Mouse (Mus musculus): ENCODE data around the gene Rapgef4. TPM values are rescaled to one million over a fixed set of nuclear protein-coding genes. Genes with fewer than 3 reads are reported as not detected.

Gene Rapgef4
- polyA plus RNA-seq, 1 experiment: 1.5 TPM

DNA sequence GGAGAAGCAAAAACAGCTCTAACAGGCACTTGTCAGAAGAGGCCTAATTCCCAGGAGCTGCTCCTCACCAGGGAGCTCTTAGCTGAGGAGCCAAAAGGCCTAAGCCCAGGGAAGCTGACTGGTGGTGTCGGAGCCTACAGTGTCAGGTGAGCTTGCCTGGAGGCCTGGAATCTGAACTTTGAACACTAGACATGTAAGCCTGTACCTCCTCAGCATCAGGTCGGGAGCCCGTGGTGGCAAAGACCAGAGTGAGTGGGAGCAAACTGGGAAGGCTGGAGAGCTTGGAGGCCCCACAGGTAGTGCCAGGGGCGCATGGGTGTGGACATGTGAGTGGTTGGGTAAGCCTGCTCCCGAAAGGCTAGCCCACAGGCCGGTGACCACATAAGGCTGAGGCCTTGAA is 266.8 kb downstream of the Rapgef4 start:
- Histone ChIP-seq H3K4me1 (ENCODE audit: control insufficient read depth, insufficient read depth, insufficient read length, low read length) (no peaks in the 10 kb centered on the region), H3K4me3 (ENCODE audit: insufficient read depth, low read depth, low read length) (no peak overlapping the region), H3K27ac (replicated peaks; ENCODE audit: low read depth, low read length) (no peak overlapping the region)

GRCm38 (mm10) chr2:72252510-72253505 is 271.8 kb downstream of the Rapgef4 start:
- Histone ChIP-seq H3K27ac (replicated peaks; ENCODE audit: low read depth, low read length) (no peak overlapping the region), H3K4me1 (ENCODE audit: control insufficient read depth, insufficient read depth, insufficient read length, low read length) (no peaks in the 10 kb centered on the region), H3K4me3 (ENCODE audit: insufficient read depth, low read depth, low read length) (no peak overlapping the region)

GRCm38 (mm10) chr2:72253882-72254281 is 272.8 kb downstream of the Rapgef4 start:
- Histone ChIP-seq H3K4me1 (ENCODE audit: control insufficient read depth, insufficient read depth, insufficient read length, low read length) (no peaks in the 10 kb centered on the region), H3K27ac (replicated peaks; ENCODE audit: low read depth, low read length) (no peak overlapping the region), H3K4me3 (ENCODE audit: insufficient read depth, low read depth, low read length) (no peak overlapping the region)

DNA sequence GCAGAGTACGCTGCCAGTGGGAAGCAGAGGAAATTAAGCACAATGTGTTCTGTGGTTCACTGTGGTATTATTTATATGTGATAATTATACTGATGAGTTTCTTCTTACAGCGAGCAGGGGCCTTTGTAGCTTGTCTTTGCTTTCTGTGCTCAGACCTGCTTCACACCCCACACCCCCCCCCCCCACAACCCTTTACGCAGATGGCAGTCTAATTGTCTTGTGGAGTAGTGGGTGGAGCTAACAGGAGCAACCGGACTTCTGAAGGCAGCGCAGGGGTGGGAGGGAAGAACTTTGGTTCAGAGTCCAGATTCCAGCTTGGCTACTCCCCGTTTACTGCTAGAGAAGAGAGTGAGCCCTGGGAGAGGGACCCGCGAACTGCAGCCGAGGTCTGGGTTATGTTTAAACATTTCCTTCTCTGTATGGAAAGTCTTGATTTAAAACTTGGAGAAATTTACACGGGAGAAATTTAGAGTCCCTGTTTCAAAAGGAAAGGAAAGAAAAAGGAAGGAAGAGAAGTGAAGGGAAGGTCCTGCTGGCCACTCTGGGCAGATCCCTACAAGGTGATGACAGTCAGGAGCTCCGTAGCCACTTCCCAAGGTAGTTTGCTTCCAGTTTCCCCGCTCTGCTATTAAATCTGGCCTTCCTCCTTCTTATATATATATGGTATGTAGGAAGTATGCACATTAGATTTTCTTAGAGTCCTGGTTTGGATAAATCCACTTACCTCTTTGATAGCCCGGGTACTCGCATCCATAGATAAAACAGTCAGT is 274.0 kb downstream of the Rapgef4 start:
- H3K27ac ChIP-seq (replicated peaks; ENCODE audit: low read depth, low read length): no peak overlapping the region
- no peaks in the 10 kb centered on the region for H3K4me1 ChIP-seq (ENCODE audit: control insufficient read depth, insufficient read depth, insufficient read length, low read length)
- no peak overlapping the region for H3K4me3 ChIP-seq (ENCODE audit: insufficient read depth, low read depth, low read length)

GRCm38 (mm10) chr2:72260704-72261103 is 279.7 kb downstream of the Rapgef4 start:
- no peaks in the 10 kb centered on the region for H3K4me1 ChIP-seq (ENCODE audit: control insufficient read depth, insufficient read depth, insufficient read length, low read length)
- H3K4me3 ChIP-seq (ENCODE audit: insufficient read depth, low read depth, low read length): no peak overlapping the region
- no peak overlapping the region for H3K27ac ChIP-seq (replicated peaks; ENCODE audit: low read depth, low read length)

DNA sequence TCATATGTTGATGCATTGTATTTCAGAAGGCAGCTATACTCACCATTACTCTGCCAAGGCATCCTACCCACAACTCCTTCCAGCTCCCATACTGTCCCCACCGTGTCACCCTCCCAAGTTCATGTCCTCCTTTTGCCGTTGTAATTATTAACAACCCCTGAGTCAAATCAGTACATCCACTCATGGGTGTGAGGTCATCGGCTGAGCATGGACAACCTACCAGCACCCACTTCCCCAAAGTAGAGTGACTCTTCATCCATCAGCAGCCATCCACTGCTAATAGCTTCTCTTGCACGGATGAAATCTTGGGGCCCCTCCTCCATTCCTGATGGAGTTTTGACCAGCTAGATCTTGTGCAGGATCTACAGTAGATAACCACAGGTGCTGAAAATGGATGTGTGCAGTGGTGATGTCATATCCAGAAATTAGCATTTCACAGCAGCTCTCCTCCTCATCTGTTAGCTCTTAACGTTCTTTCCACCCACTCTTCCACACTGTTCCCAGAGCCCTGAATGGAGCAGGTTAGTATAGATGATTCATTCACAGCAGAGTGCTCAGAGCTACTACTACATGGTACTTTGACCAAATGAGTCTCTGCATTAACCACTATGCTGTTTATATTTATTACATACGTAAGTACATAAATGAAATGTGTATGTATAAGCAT is 281.9 kb downstream of the Rapgef4 start:
- Histone ChIP-seq H3K4me1 (ENCODE audit: control insufficient read depth, insufficient read depth, insufficient read length, low read length) (no peaks in the 10 kb centered on the region), H3K27ac (replicated peaks; ENCODE audit: low read depth, low read length) (no peak overlapping the region), H3K4me3 (ENCODE audit: insufficient read depth, low read depth, low read length) (no peak overlapping the region)

GRCm38 (mm10) chr2:72267390-72267789 is 286.4 kb downstream of the Rapgef4 start:
- H3K27ac ChIP-seq (replicated peaks; ENCODE audit: low read depth, low read length): no peak overlapping the region
- H3K4me1 ChIP-seq (ENCODE audit: control insufficient read depth, insufficient read depth, insufficient read length, low read length): no peaks in the 10 kb centered on the region
- no peak overlapping the region for H3K4me3 ChIP-seq (ENCODE audit: insufficient read depth, low read depth, low read length)

DNA sequence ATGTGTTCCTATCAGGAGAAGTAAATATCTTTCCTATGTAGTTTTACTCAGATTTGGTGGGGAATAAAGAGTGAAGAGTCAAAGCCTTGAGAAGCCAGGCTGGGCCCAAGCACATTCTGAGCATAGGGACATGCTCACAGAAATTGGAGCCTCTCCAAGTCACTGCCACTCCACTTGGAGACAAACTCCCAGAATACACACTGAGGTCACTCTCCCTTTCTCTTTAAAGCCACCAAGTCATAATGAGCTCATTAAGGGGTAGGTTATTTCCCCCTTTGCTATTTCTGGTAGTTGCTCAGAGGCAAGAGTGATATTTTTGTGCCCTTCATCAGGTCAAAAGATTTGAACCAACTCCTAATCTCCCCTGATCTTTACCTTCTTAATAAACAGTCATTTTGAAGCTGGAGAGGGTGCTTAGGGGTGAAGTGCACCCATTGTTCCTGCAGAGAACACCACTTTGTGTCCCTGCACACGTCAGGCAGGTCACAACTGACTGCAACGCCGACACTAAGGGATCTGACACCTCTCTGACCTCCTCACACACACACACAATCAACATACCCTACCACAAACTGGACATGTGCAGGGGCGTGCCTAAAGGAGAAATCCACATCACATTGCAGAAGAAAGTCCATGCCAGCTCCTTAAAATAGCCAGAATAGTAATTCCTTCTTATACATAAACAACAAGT is 288.8 kb downstream of the Rapgef4 start:
- Histone ChIP-seq H3K27ac (replicated peaks; ENCODE audit: low read depth, low read length) (no peak overlapping the region), H3K4me3 (ENCODE audit: insufficient read depth, low read depth, low read length) (no peak overlapping the region)

GRCm38 (mm10) chr2:72278247-72278873 is 297.3 kb downstream of the Rapgef4 start:
- no peak overlapping the region for H3K27ac ChIP-seq (replicated peaks; ENCODE audit: low read depth, low read length)
- no peak overlapping the region for H3K4me3 ChIP-seq (ENCODE audit: insufficient read depth, low read depth, low read length)

More for the DNA sequence above, 288.8 kb downstream of the Rapgef4 start:
- H3K4me1 ChIP-seq (ENCODE audit: control insufficient read depth, insufficient read depth, insufficient read length, low read length): no peaks in the 10 kb centered on the region

DNA sequence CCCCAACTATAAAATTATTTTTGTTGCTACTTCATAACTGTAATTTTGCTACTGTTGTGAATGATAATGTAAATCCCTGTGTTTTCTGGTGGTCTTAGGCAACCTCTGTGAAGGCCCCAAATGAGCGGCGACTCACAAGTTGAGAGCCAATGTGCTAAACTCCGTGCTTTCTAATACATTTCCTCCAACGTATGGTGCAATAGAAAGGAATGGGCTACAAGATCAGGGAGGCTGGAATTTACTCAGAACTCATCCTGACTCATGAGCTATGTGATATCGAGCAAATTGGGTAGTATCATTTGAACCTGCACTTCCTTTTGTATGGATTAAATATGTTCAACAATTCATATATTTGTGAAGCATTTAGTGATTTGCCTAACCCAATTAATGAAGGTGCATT is 299.5 kb downstream of the Rapgef4 start:
- no peak overlapping the region for H3K4me3 ChIP-seq (ENCODE audit: insufficient read depth, low read depth, low read length)
- no peaks in the 10 kb centered on the region for H3K4me1 ChIP-seq (ENCODE audit: control insufficient read depth, insufficient read depth, insufficient read length, low read length)
- no peak overlapping the region for H3K27ac ChIP-seq (replicated peaks; ENCODE audit: low read depth, low read length)

More at GRCm38 (mm10) chr2:72278247-72278873, 297.3 kb downstream of the Rapgef4 start:
- no peaks in the 10 kb centered on the region for H3K4me1 ChIP-seq (ENCODE audit: control insufficient read depth, insufficient read depth, insufficient read length, low read length)

GRCm38 (mm10) chr2:72281971-72282370 is 300.9 kb downstream of the Rapgef4 start:
- Histone ChIP-seq H3K27ac (replicated peaks; ENCODE audit: low read depth, low read length) (no peak overlapping the region), H3K4me1 (ENCODE audit: control insufficient read depth, insufficient read depth, insufficient read length, low read length) (no peaks in the 10 kb centered on the region)

GRCm38 (mm10) chr2:72282733-72283132 is 301.7 kb downstream of the Rapgef4 start:
- Histone ChIP-seq H3K4me1 (ENCODE audit: control insufficient read depth, insufficient read depth, insufficient read length, low read length) (no peaks in the 10 kb centered on the region; the same call in 1 of the 2 replicates), H3K27ac (replicated peaks; ENCODE audit: low read depth, low read length) (no peak overlapping the region), H3K4me3 (ENCODE audit: insufficient read depth, low read depth, low read length) (no peak overlapping the region)

More at GRCm38 (mm10) chr2:72281971-72282370, 300.9 kb downstream of the Rapgef4 start:
- H3K4me3 ChIP-seq (ENCODE audit: insufficient read depth, low read depth, low read length): no peak overlapping the region

- no peak overlapping the region for H3K4me3 ChIP-seq (ENCODE audit: insufficient read depth, low read depth, low read length)
- H3K27ac ChIP-seq (replicated peaks; ENCODE audit: low read depth, low read length): no peak overlapping the region
- peaks cover 2% of the 10 kb centered on the region; the same call in 1 of the 2 replicates for H3K4me1 ChIP-seq (ENCODE audit: control insufficient read depth, insufficient read depth, insufficient read length, low read length)
Observed at GRCm38 (mm10) chr2:72284689-72285088, 303.6 kb downstream of the Rapgef4 start.

DNA sequence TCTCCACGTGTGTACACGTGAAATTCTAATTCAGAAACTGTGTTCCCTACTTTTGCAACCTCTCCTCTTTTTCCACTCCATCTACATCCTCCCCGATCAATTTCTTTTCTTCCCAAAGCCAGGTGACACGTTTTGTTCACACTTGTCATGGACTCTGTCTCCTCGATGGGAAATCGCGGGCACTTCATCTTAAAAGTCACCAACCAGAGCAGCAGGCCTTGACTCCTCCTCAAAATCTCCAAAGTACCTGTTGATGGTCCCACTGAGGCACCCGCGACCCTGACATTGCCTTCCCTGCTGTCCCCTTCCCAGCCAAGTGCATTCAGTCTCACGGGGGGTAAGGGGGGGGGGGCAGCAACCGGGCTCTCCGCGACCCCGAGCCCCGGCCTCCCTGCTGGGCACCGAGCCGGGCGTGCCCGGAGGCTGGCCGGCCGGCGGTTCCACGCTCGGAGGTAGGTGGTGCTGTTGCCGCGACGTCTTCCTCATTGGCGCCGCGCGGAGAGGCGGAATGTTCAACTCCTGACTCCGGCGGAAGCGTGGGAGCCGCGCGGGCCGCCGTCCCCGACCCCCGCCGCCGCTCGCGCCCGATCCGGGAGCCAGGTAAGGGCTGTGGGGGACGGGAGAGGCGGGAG is 304.3 kb downstream of the Rapgef4 start, which contains the start of gene Map3k20:
Map3k20 (plus strand) TSS at position 382 of the 632 bp plus-strand sequence.
- peak within 1 kb of the TSS; percentile 76 for H3K27ac ChIP-seq (replicated peaks; ENCODE audit: low read depth, low read length)

More for the DNA sequence above, 304.3 kb downstream of the Rapgef4 start, which contains the start of gene Map3k20:
- Histone ChIP-seq H3K4me1 (ENCODE audit: control insufficient read depth, insufficient read depth, insufficient read length, low read length) (peaks cover 2% of the 10 kb centered on the region; the same call in 1 of the 2 replicates), H3K4me3 (ENCODE audit: insufficient read depth, low read depth, low read length) (peak within 1 kb of the TSS; percentile 97)

Measured in brown adipose tissue, adult 24 weeks (tissue).